Mouse (Mus musculus) Muller cell, postnatal 12 days (primary cell): ENCODE results near the gene Mmp11.

Source experiments
- DNase-seq: peaks from one replicate; pipeline ENCODE4 v3.0.0-alpha.2; 2015; ENCODE audit errors: inconsistent ontology term

The Mmp11 gene

GRCm38 (mm10) chr10:75937851-75938643, 1.8 kb upstream of the Mmp11 start:
- no peak for DNase-seq

GRCm38 (mm10) chr10:75936909-75937667, 792 bp upstream of the Mmp11 start:
- no peak for DNase-seq

GRCm38 (mm10) chr10:75934991-75935390, 1.3 kb downstream of the Mmp11 start:
- no peak for DNase-seq

- no peak for DNase-seq
Observed at GRCm38 (mm10) chr10:75932891-75933290, 3.4 kb downstream of the Mmp11 start, which contains the start of gene Chchd10. Chchd10 (plus strand) TSS chr10:75933130.

- peak; percentile 79 for DNase-seq
Observed at GRCm38 (mm10) chr10:75932081-75932678, 4.1 kb downstream of the Mmp11 start.

- no peak for DNase-seq
Observed at GRCm38 (mm10) chr10:75931311-75931710, 5.0 kb downstream of the Mmp11 start.

- peak; percentile 66 for DNase-seq
Observed at GRCm38 (mm10) chr10:75930304-75930703, 6.0 kb downstream of the Mmp11 start.

- no peak for DNase-seq
Observed at GRCm38 (mm10) chr10:75926396-75926795, 9.9 kb downstream of the Mmp11 start.

- DNase-seq = no peak
Observed at GRCm38 (mm10) chr10:75924324-75924723, 12.0 kb downstream of the Mmp11 start.

GRCm38 (mm10) chr10:75921726-75922560, 14.4 kb downstream of the Mmp11 start:
- DNase-seq = no peak

- DNase-seq = peak; percentile 93
Observed at GRCm38 (mm10) chr10:75921026-75921725, 15.1 kb downstream of the Mmp11 start, which contains the start of gene Smarcb1. Smarcb1 (minus strand) TSS chr10:75921617.

- DNase-seq = no peak
Observed at GRCm38 (mm10) chr10:75919026-75919425, 17.3 kb downstream of the Mmp11 start.

- no peak for DNase-seq
Observed at GRCm38 (mm10) chr10:75916840-75917239, 19.5 kb downstream of the Mmp11 start.

- DNase-seq = no peak
Observed at GRCm38 (mm10) chr10:75915557-75915956, 20.7 kb downstream of the Mmp11 start.

- DNase-seq = no peak
Observed at GRCm38 (mm10) chr10:75913013-75913589, 23.2 kb downstream of the Mmp11 start.

GRCm38 (mm10) chr10:75910698-75911097, 25.6 kb downstream of the Mmp11 start:
- no peak for DNase-seq

GRCm38 (mm10) chr10:75906882-75907281, 29.4 kb downstream of the Mmp11 start:
- no peak for DNase-seq

- DNase-seq = no peak
Observed at GRCm38 (mm10) chr10:75904391-75904790, 31.9 kb downstream of the Mmp11 start.

GRCm38 (mm10) chr10:75898846-75899245, 37.5 kb downstream of the Mmp11 start:
- peak; percentile 85 for DNase-seq

- DNase-seq = no peak
Observed at GRCm38 (mm10) chr10:75898039-75898564, 38.2 kb downstream of the Mmp11 start.
